Mouse (Mus musculus) bone marrow, adult 2 months (tissue): Measurements from ENCODE around the gene Cnih2.

Experiments used
- CTCF ChIP-seq: fragments of 200-500 bp; IDR thresholded peaks from 2 replicates; pipeline ENCODE4 v1.5.1; 2011; ENCODE audit warnings: low read length, control low read depth; ENCODE audit not compliant: control insufficient read depth, insufficient read depth
- POLR2A ChIP-seq: fragments of 200-500 bp; IDR thresholded peaks from 2 replicates; pipeline ENCODE4 v1.6.1; 2011; ENCODE audit warnings: low read depth, mild to moderate bottlenecking, control low read depth, low read length, borderline replicate concordance; ENCODE audit not compliant: control insufficient read depth

GRCm38 (mm10) chr19:5108271-5108575 is 9.9 kb upstream of the Cnih2 start:
- no peak for TF ChIP-seq CTCF
- no peak for TF ChIP-seq POLR2A
